Mouse (Mus musculus) stomach, postnatal 0 days (tissue): ENCODE measurements around the gene Stub1.

ENCODE experiments used
- CTCF ChIP-seq: IDR thresholded peaks from 2 replicates; pipeline ENCODE4 v1.5.1; 2016; ENCODE audit warnings: antibody characterized with exemption, low read depth, mild to moderate bottlenecking, moderate library complexity
- EP300 ChIP-seq: optimal IDR thresholded peaks from 2 replicates; pipeline ENCODE3; 2016; ENCODE audit warnings: antibody characterized with exemption

DNA sequence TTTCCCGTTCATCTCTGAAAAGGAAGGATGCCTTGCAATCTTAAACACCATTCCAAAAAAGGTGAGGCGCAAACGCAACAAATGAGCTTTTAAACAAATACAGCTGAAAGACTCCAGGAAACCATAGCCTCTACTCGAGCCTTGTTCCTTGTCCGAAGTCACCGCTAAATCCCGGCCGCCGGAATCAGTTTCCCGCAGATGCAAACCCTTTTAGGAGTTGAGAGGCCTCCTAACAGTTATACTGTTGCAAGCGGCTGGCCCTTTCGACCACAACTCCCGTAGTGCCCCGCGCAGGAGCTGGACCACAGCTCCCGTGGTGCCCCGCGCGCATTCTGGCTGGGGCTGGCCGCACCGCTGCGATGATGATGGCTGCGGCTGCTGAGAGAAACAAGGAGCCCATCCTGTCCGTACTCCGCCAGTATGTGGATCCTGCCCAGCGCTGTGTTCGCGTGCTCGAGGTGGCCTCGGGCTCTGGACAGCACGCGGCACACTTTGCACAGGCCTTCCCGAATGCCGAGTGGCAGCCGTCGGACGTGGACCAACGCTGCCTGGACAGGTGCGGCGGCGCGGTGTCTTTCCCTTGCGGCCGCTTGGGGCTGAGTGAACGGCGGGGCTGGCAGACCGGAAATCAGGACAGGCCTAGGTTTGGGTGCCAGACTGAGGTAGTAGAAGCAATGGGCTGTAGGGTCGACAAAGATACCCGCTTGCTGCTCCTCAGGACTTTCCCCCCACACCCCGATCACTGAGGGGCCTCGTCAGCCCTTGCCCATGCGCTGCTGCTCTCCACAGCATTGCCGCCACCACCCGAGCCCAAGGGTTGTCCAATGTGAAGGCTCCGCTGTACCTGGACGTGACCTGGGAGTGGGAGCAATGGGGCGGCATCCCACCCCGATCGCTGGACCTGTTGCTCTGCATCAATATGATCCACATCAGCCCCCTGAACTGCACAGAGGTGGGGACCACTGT is 42.2 kb upstream of the Stub1 start:
- TF ChIP-seq CTCF: peak; percentile 48
- peak; percentile 37 for TF ChIP-seq EP300
